Mouse (Mus musculus): Measurements from ENCODE around the gene Tspan32. TPM values are rescaled to one million over a fixed set of nuclear protein-coding genes. Genes with fewer than 3 reads are reported as not detected.

Gene Tspan32
- under 1 TPM; 0.59 to 0.63 TPM for total RNA-seq (2021)
- long read RNA-seq, experiment 1, partial matches to known transcripts: 0 of 1 reads
- long read RNA-seq, experiment 1, other reads (novel, unspliced or antisense): 1 of 1 reads
- long read RNA-seq, experiment 2: 0 reads

DNA sequence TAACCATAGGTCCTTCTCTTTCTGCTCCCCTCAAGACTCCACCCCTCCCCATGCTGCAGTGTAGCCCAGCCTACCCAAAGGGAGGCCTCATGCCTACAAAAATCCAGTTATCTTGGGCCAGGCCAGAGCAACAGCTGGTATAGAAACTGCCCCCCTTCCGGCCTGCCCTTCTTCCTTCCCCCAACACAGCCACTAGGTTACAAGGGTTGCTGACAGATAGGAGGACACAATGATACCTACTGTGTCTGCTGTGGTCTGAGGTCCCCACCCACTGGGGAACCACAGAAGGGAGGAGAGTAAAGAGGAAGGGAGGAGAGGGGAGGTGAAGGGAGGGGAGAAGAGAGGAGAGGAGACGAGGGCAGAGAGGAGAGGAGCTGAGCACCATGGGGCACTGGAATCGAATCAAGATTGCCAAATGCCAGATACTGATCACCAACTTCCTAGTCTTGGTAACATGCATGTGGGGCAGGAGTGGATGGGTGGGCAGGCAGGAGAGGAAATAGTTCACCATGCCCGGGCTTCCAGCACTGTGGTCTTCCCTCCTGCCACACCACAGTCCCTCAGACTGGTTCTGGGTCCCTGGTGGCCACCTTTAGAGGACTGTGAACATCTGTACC, at the start of gene Tspan32:
Gene Tspan32, plus strand, starts transcription at position 320 of the 617 bp plus-strand sequence.
- DNase-seq: no peak

DNA sequence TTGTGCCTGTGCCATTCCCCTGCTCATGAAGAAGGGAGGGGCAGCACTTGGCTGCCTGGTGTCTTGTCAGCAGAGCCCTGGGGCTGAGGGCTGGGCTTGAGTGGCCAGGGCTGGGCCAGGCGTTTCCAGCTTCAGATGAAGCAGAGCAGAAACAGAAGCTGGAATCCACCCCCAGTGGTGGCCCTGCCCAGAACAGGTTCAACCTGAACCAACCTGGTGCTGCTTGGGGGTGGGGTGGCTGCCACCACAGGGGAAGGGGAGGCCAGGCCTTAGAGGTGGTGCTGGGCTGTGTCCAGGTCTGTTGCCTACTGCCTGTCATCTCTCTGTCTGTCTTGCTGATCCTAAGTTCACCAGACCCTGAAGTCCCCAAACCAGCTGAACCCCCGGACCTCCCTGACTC, 48.8 kb upstream of the Tspan32 start:
- no peak for DNase-seq

DNA sequence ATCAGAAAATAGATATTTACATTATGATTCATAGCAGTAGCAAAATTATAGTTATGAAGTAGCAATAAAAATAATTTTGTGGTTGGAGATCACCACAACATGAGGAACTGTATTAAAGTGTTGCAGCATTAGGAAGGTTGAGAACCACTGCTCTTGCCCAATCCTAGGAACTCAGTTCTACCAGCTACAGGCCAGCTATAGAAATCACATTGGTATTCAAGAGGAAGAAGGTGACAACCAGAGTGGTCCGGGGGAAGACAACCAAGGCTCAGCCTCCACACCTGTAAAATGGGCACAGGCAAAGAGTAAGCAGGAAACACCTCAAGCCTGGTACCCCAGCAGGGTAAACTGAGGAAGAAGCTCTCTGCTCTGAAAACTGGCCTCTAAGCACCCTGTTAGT, 46.0 kb upstream of the Tspan32 start:
- no peak for DNase-seq

DNA sequence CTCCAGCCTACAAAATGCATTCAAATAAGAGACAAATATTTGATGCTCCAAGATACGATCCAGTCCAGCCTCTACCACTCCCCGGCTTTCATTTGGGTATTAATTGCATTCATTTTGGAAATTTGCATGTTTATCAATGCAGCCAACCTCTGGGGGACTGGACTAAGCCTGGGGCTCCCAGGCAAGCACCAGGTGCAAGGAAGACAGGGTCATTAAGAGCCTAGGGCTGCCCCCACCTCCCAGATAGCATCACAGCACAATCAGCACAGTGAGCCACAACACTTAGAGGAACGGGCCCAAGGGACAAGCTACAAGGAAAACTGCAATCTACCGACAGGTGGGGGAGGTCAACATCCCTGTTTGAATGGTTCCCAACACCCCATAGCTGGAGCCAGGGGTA, 45.1 kb upstream of the Tspan32 start:
- DNase-seq: no peak

DNA sequence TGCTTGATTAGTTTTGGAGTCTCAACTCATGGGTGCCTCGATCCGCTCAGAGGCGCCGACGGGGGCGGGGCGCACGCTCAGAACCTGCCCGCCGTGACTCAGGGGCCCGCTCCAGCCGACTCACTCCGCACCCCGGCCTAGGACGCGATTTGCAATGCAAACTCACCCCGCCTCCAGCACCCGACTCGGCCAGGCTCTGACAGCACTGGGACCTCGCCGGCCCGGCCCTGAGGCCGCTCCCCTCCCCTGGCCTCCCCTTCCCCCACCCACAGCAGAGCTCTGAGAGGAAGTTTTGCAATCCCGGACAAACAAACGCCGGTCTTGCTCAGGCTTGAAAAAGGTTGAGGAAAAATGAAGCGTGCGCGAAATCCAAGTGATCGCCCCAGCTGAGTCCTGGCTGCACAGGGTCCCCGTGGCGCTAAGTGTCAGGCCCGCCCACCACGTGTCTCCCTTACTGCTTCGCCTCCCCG, 37.4 kb upstream of the Tspan32 start:
- DNase-seq: peak; percentile 83 to 86

DNA sequence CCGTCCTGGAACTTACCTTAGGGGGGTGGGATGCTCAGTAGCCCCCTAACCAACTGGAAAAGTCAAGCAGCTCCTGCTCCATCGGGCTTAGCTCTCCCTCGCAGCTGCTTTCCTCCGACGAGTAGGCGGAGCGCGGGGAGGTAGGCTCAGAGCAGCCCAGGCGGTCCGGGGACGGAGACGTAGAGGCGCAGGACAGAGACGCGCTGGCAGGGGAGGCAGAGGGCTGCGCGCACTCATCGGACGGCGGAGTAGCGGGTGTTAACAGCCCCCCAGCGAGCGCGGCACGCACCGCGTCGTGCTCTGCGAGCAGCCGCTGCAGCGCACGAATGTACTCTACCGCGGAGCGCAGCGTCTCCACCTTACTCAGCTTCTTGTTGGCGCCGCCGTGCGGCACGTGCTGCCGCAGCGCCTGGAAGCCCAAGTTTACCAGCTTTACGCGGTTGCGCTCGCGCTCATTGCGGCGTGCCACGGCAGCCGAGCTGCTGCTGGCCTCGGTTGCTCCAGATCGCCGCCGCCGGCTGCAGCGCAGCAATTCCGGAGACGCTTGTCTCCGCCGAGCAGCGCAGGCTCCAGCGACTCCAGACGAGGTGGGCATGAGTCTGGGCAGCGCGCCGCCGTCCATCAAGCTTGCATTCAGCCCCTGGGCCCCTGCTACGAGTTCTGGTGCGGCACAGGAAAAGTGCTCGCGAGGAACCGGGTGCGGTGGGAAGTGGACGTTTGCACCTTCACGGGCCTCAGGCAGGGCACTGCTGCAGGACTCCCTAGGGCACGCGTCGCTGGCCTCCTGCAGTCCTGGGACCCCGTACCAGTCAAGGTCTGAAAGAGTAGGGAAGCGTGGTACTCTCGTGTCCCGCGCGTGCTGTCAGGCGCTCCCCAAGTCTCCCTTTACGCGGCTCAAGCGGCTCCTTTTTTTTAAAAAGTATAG, 36.7 kb upstream of the Tspan32 start:
- DNase-seq: peak; percentile 63 to 66

DNA sequence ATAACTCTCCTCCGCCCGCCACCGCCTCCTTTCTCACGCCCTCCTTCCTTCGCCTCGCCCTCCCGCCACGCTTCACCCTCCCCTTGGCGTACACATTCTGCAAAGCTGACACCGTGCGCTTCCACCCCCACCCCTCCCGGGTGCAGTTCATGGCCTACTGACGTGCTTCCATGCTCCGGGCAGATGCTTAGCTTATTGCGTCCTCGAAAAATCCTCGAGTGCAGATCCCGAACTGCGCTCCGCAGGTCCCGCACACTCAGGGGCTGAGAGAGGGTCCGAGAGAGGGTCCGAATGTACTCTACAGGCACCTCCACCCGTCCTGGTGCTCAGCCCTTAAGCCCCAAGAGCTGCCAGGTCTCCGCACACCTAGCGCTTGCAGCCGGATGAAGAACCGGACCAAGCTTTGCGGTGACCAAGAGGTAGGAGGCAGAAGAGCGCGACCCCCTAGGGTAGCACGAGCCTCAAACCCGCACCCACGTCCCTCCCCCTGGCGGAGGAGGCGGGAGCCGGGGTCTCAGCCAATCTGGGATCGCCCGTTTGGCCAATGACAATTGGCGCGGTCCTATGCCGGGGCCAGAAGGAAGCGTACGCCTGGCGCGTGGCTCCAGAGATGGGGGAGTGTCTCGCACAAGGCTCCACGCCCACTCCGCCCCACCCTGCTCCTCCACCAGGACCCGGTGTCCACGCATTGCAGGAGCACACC, 35.9 kb upstream of the Tspan32 start, which contains the start of gene Ascl2:
Gene Ascl2, minus strand, starts transcription at position 456 of the 703 bp plus-strand sequence.
- DNase-seq: peak; percentile 32 to 33

DNA sequence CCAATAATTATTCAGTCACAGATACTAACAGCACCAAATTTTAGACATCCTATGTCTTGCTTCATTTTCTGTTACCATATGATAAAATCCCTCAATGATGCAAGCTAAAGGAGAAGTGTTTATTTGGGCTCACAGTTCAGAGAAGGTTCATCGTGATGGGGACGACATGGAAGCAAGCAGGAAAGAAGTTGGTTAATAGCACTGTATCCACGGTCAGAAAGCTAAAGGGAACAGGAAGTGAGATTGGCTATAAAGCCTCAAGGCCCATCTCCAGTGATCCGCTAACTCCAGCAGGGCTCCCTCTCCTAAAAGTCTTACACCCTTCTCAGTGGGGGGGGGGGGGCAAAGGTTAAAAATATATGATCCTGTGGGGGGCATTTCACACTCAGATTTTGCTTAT, 22.9 kb upstream of the Tspan32 start:
- DNase-seq: no peak

DNA sequence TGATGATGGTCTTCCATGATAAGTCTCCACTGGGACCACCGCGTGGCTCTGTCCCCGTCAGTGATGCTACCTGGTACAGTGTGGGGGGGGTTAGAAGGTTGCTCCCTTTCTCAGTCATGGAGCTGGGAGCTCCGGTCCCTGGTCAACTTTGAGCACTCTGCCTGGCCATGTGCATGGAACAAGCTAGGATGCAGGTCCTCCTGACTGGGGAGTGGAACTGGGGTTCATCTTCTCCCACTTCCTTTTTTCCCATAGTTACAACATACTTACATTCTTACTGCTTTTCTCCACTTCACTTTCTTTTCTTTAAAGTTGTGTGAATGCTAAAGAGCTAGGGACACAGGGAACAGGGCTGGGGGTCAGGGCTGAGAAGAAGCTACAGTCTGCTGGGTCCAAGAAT, 19.7 kb upstream of the Tspan32 start:
- no peak for DNase-seq

DNA sequence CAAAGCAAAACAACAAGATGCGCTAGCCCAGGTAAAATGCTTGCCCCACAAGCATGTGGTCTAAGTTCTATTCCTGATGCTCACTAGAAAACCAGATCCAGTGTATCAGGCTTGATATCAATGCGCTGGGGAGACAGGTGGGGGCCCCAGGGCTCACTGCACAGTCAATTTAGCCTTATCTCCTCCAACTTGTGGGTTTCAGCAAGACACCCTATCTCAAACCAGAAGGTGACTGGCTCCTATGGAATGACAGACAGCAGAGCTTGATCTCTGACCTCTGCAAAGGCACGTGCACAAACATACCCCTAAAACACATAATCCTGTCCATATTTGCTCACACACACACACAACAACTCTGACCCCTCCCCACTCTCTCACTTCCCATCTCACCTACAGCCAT, 17.1 kb upstream of the Tspan32 start:
- DNase-seq: no peak

DNA sequence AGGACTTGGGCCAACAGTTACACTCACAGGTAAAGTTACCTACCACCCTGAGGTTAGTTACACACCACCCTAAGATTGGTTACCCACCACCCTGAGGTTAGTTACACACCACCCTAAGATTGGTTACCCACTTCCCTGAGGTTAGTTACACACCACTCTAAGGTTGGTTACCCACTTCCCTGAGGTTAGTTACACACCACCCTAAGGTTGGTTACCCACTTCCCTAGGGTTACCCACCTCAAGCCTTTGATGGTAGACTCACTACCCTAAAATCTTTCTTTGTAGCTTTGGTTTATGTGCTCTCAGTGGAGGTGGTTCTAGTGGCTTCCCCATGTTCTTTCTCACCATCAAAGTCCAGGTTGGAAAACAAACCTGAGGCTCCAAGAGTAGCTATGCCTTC, 9.8 kb upstream of the Tspan32 start:
- no peak for DNase-seq

DNA sequence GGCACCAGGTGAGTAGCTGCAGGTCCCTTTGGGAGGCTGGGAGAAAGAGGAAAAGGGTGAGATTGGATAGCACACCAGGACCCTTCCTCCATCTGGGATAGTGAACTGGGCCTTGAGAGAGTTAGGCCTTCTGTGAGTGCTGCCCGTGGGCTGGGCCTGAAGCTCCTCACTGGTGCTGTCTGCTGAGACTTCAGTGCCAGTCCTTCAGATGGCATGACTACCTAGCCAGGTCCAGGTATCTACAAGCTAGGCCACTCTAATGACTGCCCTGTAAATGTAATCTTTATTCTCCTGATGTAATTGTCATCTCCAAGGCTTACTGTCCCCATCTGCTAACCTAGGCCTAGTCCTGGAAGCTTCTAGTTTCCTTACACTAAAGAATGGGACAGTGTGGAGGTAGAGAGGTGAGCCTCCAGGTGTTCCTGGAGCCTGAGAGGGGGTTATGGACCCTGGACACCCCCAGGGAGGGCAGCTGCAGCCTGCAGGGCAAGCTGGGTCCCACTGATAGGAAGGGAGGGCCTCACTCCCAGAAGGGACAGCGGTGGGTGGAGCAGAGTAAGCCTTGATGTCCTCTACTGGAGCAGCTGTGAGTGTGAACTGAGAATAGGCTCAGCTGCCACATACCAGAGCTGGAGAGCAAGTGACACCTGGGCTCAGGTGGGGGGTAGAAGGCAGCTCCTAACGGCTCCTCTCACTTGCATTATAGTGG, 9.1 kb upstream of the Tspan32 start:
- DNase-seq: no peak

DNA sequence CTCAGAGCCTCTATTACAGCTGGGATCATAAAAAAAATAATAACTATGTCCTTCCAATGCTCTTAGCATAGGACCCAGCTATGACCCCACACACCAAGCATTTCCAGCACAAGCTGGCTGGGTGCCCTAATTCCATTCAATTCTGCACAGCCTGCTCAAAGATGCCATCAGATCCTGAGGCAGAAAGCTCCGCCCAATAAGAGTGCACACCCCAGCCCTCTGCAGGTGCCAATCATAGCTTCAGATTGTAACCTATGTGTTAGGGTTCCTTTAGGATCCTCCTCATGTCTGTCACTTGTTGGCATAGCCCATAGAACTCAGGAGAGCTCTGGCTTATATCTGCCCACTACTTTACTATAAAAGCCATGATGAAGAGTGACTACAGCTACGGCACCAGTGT, 7.8 kb upstream of the Tspan32 start:
- DNase-seq: no peak

DNA sequence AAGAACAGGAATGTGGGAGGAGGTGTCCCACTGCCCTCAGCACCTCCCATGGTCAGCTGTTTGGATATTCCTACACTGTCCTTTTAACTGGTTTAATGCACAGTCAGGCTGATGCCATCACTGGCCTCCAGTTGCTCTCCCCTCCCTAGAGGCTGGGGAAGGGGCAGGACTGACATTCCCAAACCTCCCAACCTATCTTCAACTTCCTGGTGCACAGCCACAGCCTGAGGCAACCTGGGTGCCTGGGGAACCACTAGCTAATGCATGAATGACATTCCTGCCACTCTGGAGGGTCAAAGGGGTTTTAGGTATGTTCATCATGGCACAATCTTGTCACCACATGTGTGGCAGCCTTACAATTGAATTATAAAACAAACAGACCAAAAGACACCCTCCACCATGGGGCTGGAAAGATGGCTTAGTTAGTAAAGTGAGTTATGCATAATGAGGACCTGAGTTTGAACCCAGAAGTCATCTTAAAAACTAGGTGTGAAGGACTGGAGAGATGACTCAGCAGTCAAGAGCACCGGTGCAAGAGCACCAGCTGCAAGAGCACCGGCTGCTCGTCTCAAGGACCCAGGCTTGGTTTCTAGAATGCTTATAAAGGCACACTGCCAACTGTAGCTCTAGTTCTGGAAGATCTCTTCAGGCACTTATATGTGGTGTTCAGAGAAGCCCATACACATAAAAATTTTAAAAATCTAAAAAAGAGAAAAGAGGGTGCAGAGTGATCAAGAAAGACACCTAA, 7.3 kb upstream of the Tspan32 start:
- peak in 1 of 2 experiments; percentile 26 for DNase-seq

DNA sequence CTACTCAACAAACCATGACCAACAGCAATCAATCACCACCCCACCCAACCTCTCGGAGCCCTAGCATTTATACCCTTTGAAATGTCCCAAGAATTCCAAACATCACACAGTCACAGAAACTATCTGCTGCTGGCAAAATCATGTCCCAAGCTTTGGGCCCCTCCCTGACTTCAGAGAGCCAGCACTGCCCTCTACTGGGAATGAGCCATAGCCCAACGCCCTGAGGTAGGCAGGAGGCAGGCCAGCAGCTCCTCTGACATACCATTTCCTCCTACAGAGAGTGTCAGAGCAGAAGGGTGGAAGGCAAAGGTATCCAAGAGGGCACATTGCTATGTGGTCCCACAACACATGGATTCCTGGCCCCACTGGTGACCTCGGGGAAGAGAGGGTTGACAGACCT, 2.2 kb upstream of the Tspan32 start:
- peak; percentile 53 to 63 for DNase-seq

DNA sequence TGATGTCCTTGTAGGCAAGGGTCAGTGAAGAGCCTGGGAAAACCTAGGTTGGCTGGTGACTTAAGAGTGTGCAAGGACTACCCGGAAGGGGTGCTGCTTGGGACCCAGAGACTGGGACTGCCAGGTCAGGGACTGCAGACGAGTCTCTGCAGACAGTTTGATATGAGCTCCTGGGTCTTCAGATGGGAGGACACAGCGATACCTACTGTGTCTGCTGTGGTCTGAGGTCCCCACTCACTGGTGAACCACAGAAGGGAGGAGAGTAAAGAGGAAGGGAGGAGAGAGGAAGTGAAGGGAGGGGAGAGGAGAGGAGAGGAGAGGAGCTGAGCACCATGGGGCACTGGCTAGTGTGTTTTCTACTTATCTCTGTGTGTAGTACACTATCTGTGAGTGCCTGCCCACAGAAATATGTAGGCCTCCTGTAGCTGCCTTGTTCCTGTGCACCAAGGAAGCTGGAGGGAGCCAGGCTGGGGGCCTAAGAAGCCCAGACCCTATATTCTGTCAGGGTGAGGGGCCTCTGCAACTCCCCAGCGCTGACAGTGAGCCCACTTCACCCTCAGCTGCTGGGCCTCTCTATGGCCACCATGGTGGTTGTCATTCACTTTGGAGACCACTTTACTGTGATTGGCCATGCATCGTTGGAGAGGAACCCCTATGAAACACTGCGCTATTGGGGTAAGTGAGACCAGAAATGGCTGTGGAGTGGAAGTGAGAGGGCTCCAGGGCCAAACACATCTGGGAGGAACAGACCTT, 674 bp downstream of the Tspan32 start:
- DNase-seq: no peak

DNA sequence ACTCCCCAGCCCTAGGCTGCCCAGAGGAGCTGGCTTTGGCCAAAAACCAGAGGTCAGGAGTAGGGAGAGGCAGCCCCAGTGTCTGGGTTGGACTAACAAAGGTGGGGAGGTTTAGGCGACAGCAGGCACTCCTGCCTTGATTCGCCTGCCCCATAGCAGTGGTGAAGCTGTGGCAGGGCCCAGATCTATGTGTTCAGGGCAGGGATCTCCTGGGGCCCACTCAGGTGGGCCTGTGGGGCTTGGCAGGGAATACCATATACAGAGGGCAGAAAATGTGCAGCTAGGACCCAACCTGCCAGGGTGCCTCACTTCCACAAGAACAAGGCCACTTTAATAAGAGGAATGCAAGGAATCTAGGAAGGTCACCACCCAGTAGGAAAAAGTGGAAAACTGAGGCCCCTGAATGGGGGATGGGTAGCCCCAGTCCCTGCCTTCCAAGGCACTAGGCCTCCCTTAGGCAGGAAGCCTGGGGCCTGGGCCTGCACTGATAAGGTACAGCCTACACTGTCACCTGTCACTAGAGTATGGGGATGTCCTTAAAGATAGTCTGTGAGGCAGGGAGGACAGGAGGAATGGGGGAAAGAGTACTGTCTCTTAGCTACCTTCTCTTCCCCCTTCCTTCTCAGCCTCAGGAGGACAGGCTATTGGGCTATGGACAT, 1.4 kb downstream of the Tspan32 start:
- DNase-seq: no peak

DNA sequence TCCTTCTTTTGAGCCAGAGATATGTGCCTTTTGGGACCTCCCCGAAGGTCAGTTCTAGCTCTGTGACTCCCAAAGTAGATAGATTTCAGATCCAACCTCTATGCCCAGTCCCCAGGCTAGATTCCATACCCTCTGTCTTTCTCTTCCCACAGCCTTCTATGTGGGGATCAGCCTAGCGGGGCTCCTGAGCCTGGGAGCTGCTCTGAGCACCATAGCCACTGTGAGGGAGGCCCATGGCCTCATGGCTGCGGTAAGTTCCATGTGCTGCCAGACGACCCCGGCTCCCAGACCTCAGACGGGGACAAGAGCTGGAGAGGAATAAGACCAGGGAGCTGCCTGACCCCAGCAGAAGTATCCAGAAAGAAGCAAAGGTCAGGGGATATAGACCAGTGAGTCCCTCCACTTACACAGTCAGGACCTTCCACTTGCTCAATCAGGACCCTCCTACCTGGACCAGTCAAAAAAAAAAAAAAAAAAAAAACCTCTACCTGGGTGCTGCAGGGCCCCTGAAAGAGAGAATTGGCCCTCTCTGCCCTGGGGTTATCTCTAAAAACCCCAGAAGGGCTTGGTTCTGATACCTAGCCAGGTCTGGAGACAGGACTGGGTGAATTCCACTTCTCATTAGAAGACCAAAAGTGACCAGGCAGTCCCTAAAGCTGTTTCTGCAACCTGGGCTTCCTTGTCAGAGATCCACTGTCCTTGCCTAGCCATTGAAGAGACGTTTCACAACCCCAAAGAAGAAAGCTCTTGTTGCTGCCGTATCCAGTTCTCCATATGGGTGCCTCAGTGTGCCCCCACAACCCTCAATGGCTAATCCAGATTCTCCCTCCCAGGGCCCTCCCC, 2.1 kb downstream of the Tspan32 start:
- no peak for DNase-seq
